Mouse (Mus musculus): ENCODE measurements around the gene Uchl1. TPM values are rescaled to one million over a fixed set of nuclear protein-coding genes. Genes with fewer than 3 reads are reported as not detected.

Uchl1 gene
- 1,231 TPM for polyA plus RNA-seq (2015; fragmentation: Illumina TruSeq; extraction: RNeasy Lipid Tissue Mini Kit (QIAGEN cat#74804); ENCODE audit: low read depth, low replicate concordance)

DNA sequence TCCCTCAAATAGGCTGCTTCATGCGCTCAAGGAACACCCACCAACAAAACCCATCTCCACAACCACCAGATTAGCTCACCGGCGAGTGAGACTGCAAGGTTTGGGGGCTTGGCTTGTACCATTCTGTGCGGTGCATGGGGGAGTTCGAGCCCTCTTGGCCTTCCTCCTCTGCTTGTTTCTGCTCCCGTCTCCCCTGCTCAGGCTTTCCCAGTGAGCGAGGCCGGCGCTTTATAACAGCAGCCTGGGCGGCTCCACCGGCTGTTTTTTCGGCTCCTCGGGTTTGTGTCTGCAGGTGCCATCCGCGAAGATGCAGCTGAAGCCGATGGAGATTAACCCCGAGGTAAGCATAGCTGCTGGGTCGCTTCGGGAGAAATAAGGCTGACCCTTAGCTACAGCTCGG, at the start of gene Uchl1:
Gene Uchl1 (plus strand): TSS at position 109 of the 400 bp plus-strand sequence.

Other genes with a start within 250 kb of the Uchl1 start
- gene Apbb2, start 57.3 kb upstream of the Uchl1 start, polyA plus RNA-seq (2015; fragmentation: Illumina TruSeq; extraction: RNeasy Lipid Tissue Mini Kit (QIAGEN cat#74804); ENCODE audit: low read depth, low replicate concordance) = 31.0 TPM
- 62.1 TPM for gene Limch1, start 69.7 kb downstream of the Uchl1 start, polyA plus RNA-seq (2015; fragmentation: Illumina TruSeq; extraction: RNeasy Lipid Tissue Mini Kit (QIAGEN cat#74804); ENCODE audit: low read depth, low replicate concordance)